Mouse (Mus musculus) MEL (cell line): ENCODE data around the gene Rhox10. TPM values are rescaled to one million over a fixed set of nuclear protein-coding genes. Genes with fewer than 3 reads are reported as not detected.
"Not testable (repeated sequence)": the region's sequence is repeated elsewhere in the genome, so short reads cannot be mapped to it uniquely, and the experiment has no call there.

ENCODE experiments used
- DNase-seq: peaks from one replicate; pipeline ENCODE4 v3.0.0; 2011; ENCODE audit warnings: low read depth, low spot score
- H3K27ac ChIP-seq: 2 replicates; pipeline ENCODE4 v1.5.1; 2012; ENCODE audit warnings: low read depth, mild to moderate bottlenecking, control low read depth, low read length, moderate library complexity; ENCODE audit not compliant: control insufficient read depth
- H3K27me3 ChIP-seq, 2 experiments: fragments of 150-350 bp in 1 of 2; sonication (generic) in 1 of 2; 2 replicates each; pipeline ENCODE4 v1.6.1; 2012; ENCODE audit warnings: low read length in 2 of 2, mild to moderate bottlenecking in 2 of 2, improper control_type of control experiment in 1 of 2, moderate library complexity in 1 of 2; ENCODE audit not compliant: insufficient read depth in 2 of 2, control insufficient read depth in 1 of 2
- H3K36me3 ChIP-seq, 2 experiments: 2 replicates each; pipeline ENCODE4 v1.6.1; 2012 to 2014; ENCODE audit warnings: low read length in 2 of 2, improper control_type of control experiment in 1 of 2, inconsistent platforms in 1 of 2, mild to moderate bottlenecking in 1 of 2; ENCODE audit not compliant: insufficient read depth in 2 of 2, control insufficient read depth in 1 of 2
- H3K4me1 ChIP-seq, 2 experiments: fragments of 150-350 bp in 1 of 2; sonication (generic) in 1 of 2; 2 replicates each; pipeline ENCODE4 v1.6.1; 2012; ENCODE audit warnings: low read length in 2 of 2, improper control_type of control experiment in 1 of 2, mild to moderate bottlenecking in 1 of 2; ENCODE audit not compliant: insufficient read depth in 2 of 2, control insufficient read depth in 1 of 2
- H3K4me3 ChIP-seq, 2 experiments: fragments of 150-350 bp in 1 of 2; sonication (generic) in 1 of 2; 2 replicates each; pipeline ENCODE4 v1.5.1; 2012; ENCODE audit warnings: low read depth in 2 of 2, low read length in 2 of 2, mild to moderate bottlenecking in 2 of 2, moderate library complexity in 2 of 2, control low read depth in 1 of 2, improper control_type of control experiment in 1 of 2; ENCODE audit not compliant: control insufficient read depth in 1 of 2, insufficient read depth in 1 of 2
- H3K79me2 ChIP-seq: 2 replicates; pipeline ENCODE4 v1.6.1; 2012; ENCODE audit warnings: mild to moderate bottlenecking, low read length, moderate library complexity; ENCODE audit not compliant: control insufficient read depth, poor library complexity, insufficient read depth
- H3K9ac ChIP-seq: 2 replicates; pipeline ENCODE4 v1.6.1; 2012; ENCODE audit warnings: low read depth, mild to moderate bottlenecking, control low read depth, low read length, moderate library complexity; ENCODE audit not compliant: control insufficient read depth, poor library complexity, severe bottlenecking
- H3K9me3 ChIP-seq: fragments of 150-350 bp; sonication (generic); replicated peaks from 2 replicates; pipeline ENCODE4 v1.6.1; 2012; ENCODE audit warnings: mild to moderate bottlenecking, low read length, improper control_type of control experiment, moderate library complexity; ENCODE audit not compliant: insufficient read depth
- CHD2 ChIP-seq: IDR thresholded peaks from 2 replicates; pipeline ENCODE4 v1.6.1; 2011; ENCODE audit warnings: low read length, improper control_type of control experiment
- CTCF ChIP-seq, 3 experiments: IDR thresholded peaks in 2 of 3; conservative IDR thresholded peaks in 1 of 3; 2 replicates each; pipeline ENCODE4 v1.5.1; 2011 to 2012; ENCODE audit warnings: low read length in 3 of 3, low read depth in 2 of 3, mild to moderate bottlenecking in 2 of 3, improper control_type of control experiment in 1 of 3, inconsistent platforms in 1 of 3, mixed read lengths in 1 of 3, moderate library complexity in 1 of 3; ENCODE audit not compliant: control insufficient read depth in 1 of 3, insufficient read depth in 1 of 3, poor library complexity in 1 of 3, severe bottlenecking in 1 of 3
- ELF1 ChIP-seq: IDR thresholded peaks from 2 replicates; pipeline ENCODE4 v1.6.1; 2014; ENCODE audit warnings: low read depth, mild to moderate bottlenecking, inconsistent platforms, low read length, improper control_type of control experiment, moderate library complexity
- EP300 ChIP-seq, 2 experiments: IDR thresholded peaks; 2 replicates each; pipeline ENCODE4 v1.6.1; 2011; ENCODE audit warnings: improper control_type of control experiment in 2 of 2, low read length in 2 of 2, low read depth in 1 of 2, mild to moderate bottlenecking in 1 of 2
- ETS1 ChIP-seq: IDR thresholded peaks from 2 replicates; pipeline ENCODE4 v1.6.1; 2012; ENCODE audit warnings: low read depth, mild to moderate bottlenecking, inconsistent platforms, low read length, improper control_type of control experiment, moderate library complexity
- GABPA ChIP-seq: IDR thresholded peaks from 2 replicates; pipeline ENCODE4 v1.6.1; 2012; ENCODE audit warnings: low read depth, mild to moderate bottlenecking, inconsistent platforms, low read length, improper control_type of control experiment, moderate library complexity
- GATA1 ChIP-seq: IDR thresholded peaks from 2 replicates; pipeline ENCODE4 v1.6.1; 2011; ENCODE audit warnings: low read depth, low read length, improper control_type of control experiment
- HCFC1 ChIP-seq: IDR thresholded peaks from 2 replicates; pipeline ENCODE4 v1.6.1; 2012; ENCODE audit warnings: low read depth, mild to moderate bottlenecking, inconsistent platforms, low read length, improper control_type of control experiment, moderate library complexity
- MAFK ChIP-seq: IDR thresholded peaks from 2 replicates; pipeline ENCODE4 v1.6.1; 2011; ENCODE audit warnings: low read depth, mild to moderate bottlenecking, low read length, improper control_type of control experiment, borderline replicate concordance
- MEF2A ChIP-seq: IDR thresholded peaks from 2 replicates; pipeline ENCODE4 v1.6.1; 2014; ENCODE audit warnings: low read depth, mild to moderate bottlenecking, inconsistent platforms, low read length, improper control_type of control experiment; ENCODE audit not compliant: poor library complexity, insufficient replicate concordance, severe bottlenecking; ENCODE audit errors: extremely low read depth
- MXI1 ChIP-seq: IDR thresholded peaks from 2 replicates; pipeline ENCODE4 v1.6.1; 2011; ENCODE audit warnings: mild to moderate bottlenecking, low read depth, low read length, improper control_type of control experiment
- MYB ChIP-seq: IDR thresholded peaks from 2 replicates; pipeline ENCODE4 v1.6.1; 2011; ENCODE audit warnings: mild to moderate bottlenecking, low read depth, low read length, improper control_type of control experiment
- MYC ChIP-seq: IDR thresholded peaks from 2 replicates; pipeline ENCODE4 v1.6.1; 2011; ENCODE audit warnings: low read depth, mild to moderate bottlenecking, low read length, improper control_type of control experiment, moderate library complexity
- NELFE ChIP-seq: IDR thresholded peaks from 2 replicates; pipeline ENCODE4 v1.6.1; 2011; ENCODE audit warnings: low read depth, low read length, improper control_type of control experiment
- POLR2A ChIP-seq, 2 experiments: IDR thresholded peaks; 2 replicates each; pipeline ENCODE4 v1.6.1; 2011 to 2012; ENCODE audit warnings: low read length in 2 of 2, mild to moderate bottlenecking in 2 of 2, control low read depth in 1 of 2, improper control_type of control experiment in 1 of 2, low read depth in 1 of 2, moderate library complexity in 1 of 2; ENCODE audit not compliant: control insufficient read depth in 1 of 2, insufficient read depth in 1 of 2, poor library complexity in 1 of 2
- RAD21 ChIP-seq: IDR thresholded peaks from 2 replicates; pipeline ENCODE4 v1.6.1; 2011; ENCODE audit warnings: mild to moderate bottlenecking, low read depth, low read length, improper control_type of control experiment
- RCOR1 ChIP-seq: IDR thresholded peaks from 2 replicates; pipeline ENCODE4 v1.6.1; 2012; ENCODE audit warnings: low read depth, mild to moderate bottlenecking, inconsistent platforms, low read length, improper control_type of control experiment
- TAL1 ChIP-seq: IDR thresholded peaks from 2 replicates; pipeline ENCODE4 v1.6.1; 2012; ENCODE audit warnings: mild to moderate bottlenecking, inconsistent platforms, low read length, moderate library complexity, mixed read lengths
- TBP ChIP-seq: IDR thresholded peaks from 2 replicates; pipeline ENCODE4 v1.8.0; 2011; ENCODE audit warnings: low read depth, low read length, improper control_type of control experiment
- UBTF ChIP-seq: IDR thresholded peaks from 2 replicates; pipeline ENCODE4 v1.6.1; 2012; ENCODE audit warnings: low read depth, mild to moderate bottlenecking, inconsistent platforms, low read length, improper control_type of control experiment, moderate library complexity, borderline replicate concordance; ENCODE audit not compliant: insufficient read depth
- polyA plus RNA-seq, 2 experiments: library from polyadenylated mRNA; stranded (reverse) in 1 of 2; unstranded in 1 of 2; fragments of >175 nt in 1 of 2; fragments of >200 nt in 1 of 2; gene quantifications; 2 replicates each; pipeline versions ENCODE4 v1.2.1 to v1.2.4; 2012; ENCODE audit warnings: low replicate concordance in 2 of 2, low read depth in 1 of 2; ENCODE audit not compliant: insufficient read length in 2 of 2, insufficient read depth in 1 of 2, missing spikeins in 1 of 2
- total RNA-seq: library from RNA; depleted of rRNA; stranded (reverse); fragments of 300-350 nt; gene quantifications from 2 replicates; pipeline ENCODE4 v1.2.3, GENCODE M21; 2012; rRNA removed

Rhox10 gene
- not detected in 2 replicates for total RNA-seq
- not detected for polyA plus RNA-seq

- Histone ChIP-seq H3K36me3 (no peaks in the 10 kb centered on the region), H3K9ac (no peak within 1 kb of the TSS), H3K27me3 (no peaks in the 10 kb centered on the region), H3K27ac (no peak within 1 kb of the TSS), H3K4me3 (no peak within 1 kb of the TSS), H3K79me2 (no peaks in the 10 kb centered on the region), H3K4me1 (no peaks in the 10 kb centered on the region), H3K9me3 (no peaks in the 10 kb centered on the region)
- TF ChIP-seq RAD21 (no peak), CHD2 (no peak), HCFC1 (no peak), TAL1 (no peak), TBP (no peak), EP300 (IDR thresholded peaks at IDR 0.05; ENCODE audit: low read depth in 1 of 2, low read length in 2 of 2) (no peak), CTCF (IDR thresholded peaks at IDR 0.05 in 2 of 3, conservative IDR thresholded peaks at IDR 0.05 in 1 of 3; ENCODE audit: control insufficient read depth in 1 of 3, insufficient read depth in 1 of 3, low read depth in 2 of 3, low read length in 3 of 3, poor library complexity in 1 of 3, severe bottlenecking in 1 of 3) (no peak), MXI1 (no peak), ELF1 (no peak), MEF2A (no peak), MAFK (no peak)
- DNase-seq = no peak
Observed at GRCm38 (mm10) chrX:38066175-38066574, at the start of gene Rhox10. Rhox10 (plus strand) TSS chrX:38066475.

DNA sequence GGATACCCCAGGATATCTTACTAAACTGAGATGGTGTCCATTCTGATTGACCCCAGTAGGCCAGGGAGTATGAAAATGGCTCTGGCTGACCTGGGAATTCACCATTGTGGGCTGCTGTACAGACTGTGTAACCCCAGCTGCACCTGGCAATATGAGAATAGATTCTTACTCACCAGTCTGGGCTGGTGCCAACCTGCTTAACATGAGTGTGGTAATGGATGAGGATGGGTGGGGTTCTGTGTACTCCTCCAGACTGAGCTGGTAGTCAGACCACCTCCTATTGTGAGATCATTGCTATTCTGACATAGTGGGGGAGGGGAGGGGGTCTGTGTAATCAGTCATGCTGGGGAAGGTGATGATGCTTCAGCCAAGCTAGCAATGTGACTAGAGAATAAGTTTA, 47.7 kb upstream of the Rhox10 start, which contains the start of gene Btg1-ps1:
Gene Btg1-ps1, minus strand, starts transcription at position 219 of the 400 bp plus-strand sequence.
- not testable (repeated sequence) for H3K9ac ChIP-seq, H3K79me2 ChIP-seq, H3K4me3 ChIP-seq, H3K27me3 ChIP-seq, H3K36me3 ChIP-seq, H3K27ac ChIP-seq, H3K4me1 ChIP-seq, H3K9me3 ChIP-seq, DNase-seq

DNA sequence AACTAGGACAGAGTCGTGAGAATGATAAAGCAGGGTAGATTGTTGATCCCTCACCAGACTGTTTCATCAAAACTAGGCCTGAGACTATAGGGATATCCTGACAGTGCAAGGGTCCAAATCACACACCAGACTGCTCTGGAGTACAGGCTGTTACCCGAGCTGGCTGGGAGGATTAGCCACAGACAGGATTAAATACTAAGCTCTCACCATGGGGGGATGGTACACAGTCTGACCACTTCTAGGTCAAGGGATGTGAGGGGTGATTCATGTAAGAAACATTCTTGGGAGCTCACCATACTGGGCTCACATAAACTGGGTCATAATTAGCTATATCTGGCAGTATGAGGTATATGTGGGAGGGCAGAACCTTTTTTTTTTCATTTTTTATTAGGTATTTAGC, 32.4 kb upstream of the Rhox10 start:
- H3K9me3 ChIP-seq = no peaks in the 10 kb centered on the region
- H3K4me1 ChIP-seq = no peaks in the 10 kb centered on the region
- H3K27ac ChIP-seq = no peak overlapping the region
- H3K79me2 ChIP-seq = no peaks in the 10 kb centered on the region
- no peak for DNase-seq
- H3K4me3 ChIP-seq = no peak overlapping the region
- no peak overlapping the region for H3K9ac ChIP-seq
- H3K36me3 ChIP-seq = no peaks in the 10 kb centered on the region
- no peaks in the 10 kb centered on the region for H3K27me3 ChIP-seq
- no peak for TF ChIP-seq POLR2A (IDR thresholded peaks at IDR 0.05; ENCODE audit: control insufficient read depth in 1 of 2, insufficient read depth in 1 of 2, low read depth in 1 of 2, low read length in 2 of 2, poor library complexity in 1 of 2)
- TF ChIP-seq MYB = no peak
- no peak for TF ChIP-seq EP300 (IDR thresholded peaks at IDR 0.05; ENCODE audit: low read depth in 1 of 2, low read length in 2 of 2)
- TF ChIP-seq MYC = no peak
- no peak for TF ChIP-seq ETS1
- no peak for TF ChIP-seq GATA1
- TF ChIP-seq RCOR1 = no peak
- TF ChIP-seq GABPA = no peak
- no peak for TF ChIP-seq UBTF
- no peak for TF ChIP-seq NELFE
- TF ChIP-seq RAD21 = no peak
- TF ChIP-seq, all 39 proteins: peak for 0
